Mouse (Mus musculus) embryonic facial prominence, embryonic 12.5 days (tissue): Measurements from ENCODE around the gene Kcnh7. TPM values are rescaled to one million over a fixed set of nuclear protein-coding genes. Genes with fewer than 3 reads are reported as not detected.
"Not testable (repeated sequence)": the region's sequence is repeated elsewhere in the genome, so short reads cannot be mapped to it uniquely, and the experiment has no call there.

ENCODE experiments used
- ATAC-seq: fragments of 200-750 bp; cut with Nextera tagmentation; 2 replicates; pipeline ENCODE4 v1.8.0; 2017; ENCODE audit not compliant: insufficient number of reproducible peaks, insufficient read depth, low FRiP score, low TSS enrichment
- H3K27ac ChIP-seq: fragments of 300-500 bp; sonication (generic); 2 replicates; pipeline ENCODE4 v1.5.1; 2016; ENCODE audit warnings: mild to moderate bottlenecking
- H3K27me3 ChIP-seq: fragments of 300-500 bp; sonication (generic); 2 replicates; pipeline ENCODE4 v1.6.1; 2016; ENCODE audit warnings: mild to moderate bottlenecking, moderate library complexity
- H3K36me3 ChIP-seq: fragments of 300-500 bp; sonication (generic); 2 replicates; pipeline ENCODE4 v1.6.1; 2016; ENCODE audit warnings: mild to moderate bottlenecking
- H3K4me1 ChIP-seq: fragments of 300-500 bp; sonication (generic); 2 replicates; pipeline ENCODE4 v1.6.1; 2016
- H3K4me2 ChIP-seq: fragments of 300-500 bp; sonication (generic); replicated peaks from 2 replicates; pipeline ENCODE4 v1.6.1; 2016; ENCODE audit warnings: mild to moderate bottlenecking, moderate library complexity
- H3K4me3 ChIP-seq: fragments of 300-500 bp; sonication (generic); 2 replicates; pipeline ENCODE4 v1.5.1; 2016; ENCODE audit warnings: mild to moderate bottlenecking
- H3K9ac ChIP-seq: fragments of 300-500 bp; sonication (generic); 2 replicates; pipeline ENCODE4 v1.6.1; 2016; ENCODE audit warnings: mild to moderate bottlenecking, moderate library complexity
- H3K9me3 ChIP-seq: fragments of 300-500 bp; sonication (generic); 2 replicates; pipeline ENCODE4 v1.6.1; 2016; ENCODE audit warnings: mild to moderate bottlenecking, moderate library complexity
- WGBS: fragments of 180-500 bp; shearing (Covaris S2); methylation state at CpG from one replicate; pipeline ENCODE4 v1.1.7; 2016; 5-methylcytosine and 5-hydroxymethylcytosine counted together
- polyA plus RNA-seq: library from polyadenylated mRNA; unstranded; fragments of >200 nt; fragmentation: Nextera tagmentation; extraction: Ambion mirVana; gene quantifications from 2 replicates; pipeline ENCODE4 v1.2.1, GENCODE M21; 2016

Gene Kcnh7
- polyA plus RNA-seq, 1 experiment from 2014 or later = 1.2 TPM

DNA sequence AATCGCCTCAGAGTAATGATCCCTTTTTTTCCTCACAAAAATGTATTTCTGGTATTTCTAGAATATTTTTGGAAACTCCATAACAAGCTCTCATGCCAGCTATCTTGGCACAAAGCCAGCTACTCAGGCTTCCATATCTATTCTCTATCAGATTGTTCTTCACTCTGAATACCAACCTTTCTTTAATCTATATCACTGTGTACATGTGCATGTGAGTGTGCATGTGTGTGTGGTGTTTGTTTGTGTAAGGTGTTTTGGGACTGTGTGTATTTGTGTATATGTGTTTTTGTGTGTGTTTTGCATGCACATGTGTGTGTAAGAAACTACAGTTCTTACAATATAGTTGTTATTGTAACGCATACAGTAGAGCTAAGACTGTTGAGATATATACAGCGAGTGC lies 377.2 kb downstream of the Kcnh7 start:
- no peaks in the 10 kb centered on the region for H3K9me3 ChIP-seq
- H3K4me3 ChIP-seq = no peak overlapping the region
- no peak overlapping the region for H3K4me2 ChIP-seq
- H3K27ac ChIP-seq = no peak overlapping the region
- 86% methylated on average over 3 of the region's 3 CpGs for WGBS
- H3K27me3 ChIP-seq = no peaks in the 10 kb centered on the region
- no peak overlapping the region for H3K9ac ChIP-seq
- no peak for ATAC-seq
- H3K4me1 ChIP-seq = no peaks in the 10 kb centered on the region
- no peaks in the 10 kb centered on the region for H3K36me3 ChIP-seq

DNA sequence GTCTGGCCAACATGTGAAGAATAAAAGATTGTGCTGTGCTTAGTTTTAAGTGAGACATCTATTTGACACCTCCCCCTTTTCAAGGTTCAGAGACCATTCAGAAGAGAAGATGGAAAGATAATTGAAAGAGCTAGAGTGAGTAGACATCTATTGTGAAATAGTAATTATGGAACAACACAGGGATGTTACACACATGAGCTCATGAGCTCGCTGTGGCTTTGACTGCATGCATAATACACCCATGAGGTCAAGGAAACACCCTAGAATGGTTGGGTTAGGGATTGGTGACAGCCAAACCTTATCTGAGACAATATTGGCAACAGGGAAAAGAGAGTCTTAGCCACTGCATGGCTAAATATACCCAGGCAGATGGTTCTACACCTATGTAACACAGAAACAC lies 380.1 kb downstream of the Kcnh7 start:
- no peak overlapping the region for H3K4me2 ChIP-seq
- no peaks in the 10 kb centered on the region for H3K27me3 ChIP-seq
- ATAC-seq = no peak
- WGBS = 89% methylated on average over 1 of the region's 1 CpGs
- no peaks in the 10 kb centered on the region for H3K36me3 ChIP-seq
- H3K9ac ChIP-seq = no peak overlapping the region
- H3K4me3 ChIP-seq = no peak overlapping the region
- H3K4me1 ChIP-seq = no peaks in the 10 kb centered on the region
- H3K27ac ChIP-seq = no peak overlapping the region
- no peaks in the 10 kb centered on the region for H3K9me3 ChIP-seq

DNA sequence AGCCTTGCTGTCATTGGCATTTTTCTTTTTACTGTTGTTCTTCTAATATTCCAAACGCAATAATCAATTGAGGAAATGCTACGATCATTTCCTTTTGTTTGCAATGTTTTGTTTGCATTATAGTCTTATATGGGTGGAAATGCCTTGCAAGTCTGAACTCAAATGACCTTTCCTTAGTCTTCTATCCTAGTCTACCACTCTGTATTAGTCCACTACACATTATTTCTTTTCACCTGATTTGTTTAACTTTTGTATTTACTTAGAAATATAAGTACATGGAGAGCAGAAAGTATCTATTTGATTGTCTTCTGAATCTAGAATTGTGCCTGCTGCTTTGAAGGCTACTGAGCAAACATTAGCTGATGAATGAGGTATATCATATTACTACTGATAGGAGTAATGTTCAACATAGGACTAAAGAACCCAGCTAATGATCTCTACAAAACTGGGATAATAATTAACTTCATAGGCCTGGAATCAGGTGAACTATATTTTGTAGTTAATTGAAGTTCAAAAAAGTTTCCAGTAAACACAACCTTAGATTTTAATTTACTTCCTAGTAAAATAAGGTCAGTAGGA lies 399.5 kb downstream of the Kcnh7 start:
- Histone ChIP-seq H3K27ac (no peak overlapping the region), H3K9me3 (no peaks in the 10 kb centered on the region), H3K9ac (no peak overlapping the region), H3K4me1 (no peaks in the 10 kb centered on the region), H3K4me3 (no peak overlapping the region), H3K27me3 (no peaks in the 10 kb centered on the region), H3K36me3 (no peaks in the 10 kb centered on the region), H3K4me2 (no peak overlapping the region)
- 72% methylated on average over 2 of the region's 2 CpGs for WGBS
- ATAC-seq = no peak

DNA sequence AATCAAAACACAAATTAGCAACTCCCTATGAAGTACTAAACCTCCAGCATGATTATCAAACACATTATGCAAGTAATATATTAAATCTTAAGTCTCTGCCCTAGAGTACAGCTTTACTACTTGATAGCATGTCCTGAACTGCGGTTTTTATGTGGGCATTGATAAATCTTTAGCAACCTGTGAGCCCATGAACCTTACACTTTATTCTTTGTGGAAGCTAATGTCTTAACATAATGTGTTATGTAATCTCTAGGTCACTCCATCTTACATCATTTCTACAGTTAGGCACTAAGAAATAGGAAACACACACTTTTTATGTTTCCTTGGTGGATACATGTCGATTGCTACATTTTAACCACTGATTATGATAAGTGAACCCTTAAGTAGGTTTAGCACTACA lies 437.8 kb downstream of the Kcnh7 start:
- Histone ChIP-seq H3K36me3 (no peaks in the 10 kb centered on the region), H3K9ac (no peak overlapping the region), H3K4me2 (no peak overlapping the region), H3K27me3 (no peaks in the 10 kb centered on the region), H3K4me1 (no peaks in the 10 kb centered on the region), H3K4me3 (no peak overlapping the region), H3K27ac (no peak overlapping the region), H3K9me3 (no peaks in the 10 kb centered on the region)
- ATAC-seq = no peak
- 83% methylated on average over 2 of the region's 2 CpGs for WGBS

DNA sequence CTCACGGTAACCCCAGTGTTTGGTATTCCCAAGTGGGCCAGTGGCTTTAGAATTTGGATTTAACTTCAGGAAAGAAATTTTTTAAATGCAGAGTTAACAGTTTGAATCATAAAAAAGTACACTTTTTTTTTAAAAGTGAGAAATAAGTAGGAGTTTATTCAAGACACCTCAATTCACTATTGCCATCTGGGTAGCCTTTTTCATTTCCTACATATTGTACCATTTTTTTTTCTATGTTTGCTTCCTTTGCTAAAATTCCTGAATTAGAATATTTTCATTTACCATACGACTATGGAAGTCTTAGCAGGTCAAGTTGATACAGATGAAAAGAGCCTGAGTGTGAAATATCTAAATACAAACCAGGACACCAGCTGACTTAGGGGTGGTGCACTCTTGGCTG lies 441.0 kb downstream of the Kcnh7 start:
- no peaks in the 10 kb centered on the region for H3K36me3 ChIP-seq
- H3K9me3 ChIP-seq = no peaks in the 10 kb centered on the region
- H3K27me3 ChIP-seq = no peaks in the 10 kb centered on the region
- no peaks in the 10 kb centered on the region for H3K4me1 ChIP-seq
- ATAC-seq = no peak
- WGBS = 70% methylated on average over 2 of the region's 2 CpGs
- H3K4me2 ChIP-seq = no peak overlapping the region
- H3K9ac ChIP-seq = no peak overlapping the region
- H3K4me3 ChIP-seq = no peak overlapping the region
- no peak overlapping the region for H3K27ac ChIP-seq

DNA sequence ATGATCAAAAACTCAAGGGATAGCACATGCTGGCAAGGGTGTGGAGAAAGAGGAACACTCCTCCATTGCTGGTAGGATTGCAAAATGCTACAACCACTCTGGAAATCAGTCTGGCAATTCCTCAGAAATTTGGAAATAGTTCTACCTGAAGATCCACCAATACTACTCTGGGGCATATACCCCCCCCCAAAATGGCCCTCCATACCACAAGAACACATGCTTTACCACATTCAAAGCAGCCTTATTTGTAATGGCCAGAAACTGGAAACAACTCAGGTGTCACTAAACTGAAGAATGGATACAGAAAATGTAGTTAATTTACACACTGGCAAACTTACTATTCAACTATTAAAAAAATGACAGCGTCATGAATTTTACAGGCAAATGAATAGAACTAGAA lies 453.4 kb downstream of the Kcnh7 start:
- WGBS = 70% methylated on average over 1 of the region's 1 CpGs

DNA sequence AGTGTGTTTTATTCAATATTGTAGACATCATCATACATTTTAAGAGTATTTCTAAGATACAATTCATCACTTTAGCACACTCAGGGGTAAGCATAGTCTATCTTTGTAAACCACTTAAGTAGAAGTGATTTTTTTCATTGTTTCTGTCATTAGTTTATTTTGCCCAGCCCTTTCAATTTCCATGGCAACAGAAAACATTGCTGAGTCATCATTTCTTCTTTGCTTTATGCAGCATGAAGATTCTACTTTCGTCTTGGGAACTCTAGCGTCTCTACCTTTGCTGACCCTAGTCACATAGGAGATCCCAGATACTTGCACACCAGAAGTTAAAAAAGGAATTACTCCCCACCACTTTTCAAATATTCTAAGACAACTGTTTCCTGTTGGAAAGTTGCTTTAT lies 456.4 kb downstream of the Kcnh7 start:
- Histone ChIP-seq H3K27me3 (no peaks in the 10 kb centered on the region), H3K27ac (no peak overlapping the region), H3K36me3 (no peaks in the 10 kb centered on the region), H3K4me2 (no peak overlapping the region), H3K9me3 (no peaks in the 10 kb centered on the region), H3K9ac (no peak overlapping the region), H3K4me3 (no peak overlapping the region), H3K4me1 (no peaks in the 10 kb centered on the region)
- WGBS = 87% methylated on average over 2 of the region's 2 CpGs
- no peak for ATAC-seq

More for the DNA sequence above, 453.4 kb downstream of the Kcnh7 start:
- H3K9me3 ChIP-seq = no peaks in the 10 kb centered on the region
- no peak for ATAC-seq
- H3K4me2 ChIP-seq = no peak overlapping the region
- H3K27ac ChIP-seq = no peak overlapping the region
- H3K36me3 ChIP-seq = no peaks in the 10 kb centered on the region
- no peak overlapping the region for H3K9ac ChIP-seq
- H3K27me3 ChIP-seq = no peaks in the 10 kb centered on the region
- no peaks in the 10 kb centered on the region for H3K4me1 ChIP-seq
- no peak overlapping the region for H3K4me3 ChIP-seq

DNA sequence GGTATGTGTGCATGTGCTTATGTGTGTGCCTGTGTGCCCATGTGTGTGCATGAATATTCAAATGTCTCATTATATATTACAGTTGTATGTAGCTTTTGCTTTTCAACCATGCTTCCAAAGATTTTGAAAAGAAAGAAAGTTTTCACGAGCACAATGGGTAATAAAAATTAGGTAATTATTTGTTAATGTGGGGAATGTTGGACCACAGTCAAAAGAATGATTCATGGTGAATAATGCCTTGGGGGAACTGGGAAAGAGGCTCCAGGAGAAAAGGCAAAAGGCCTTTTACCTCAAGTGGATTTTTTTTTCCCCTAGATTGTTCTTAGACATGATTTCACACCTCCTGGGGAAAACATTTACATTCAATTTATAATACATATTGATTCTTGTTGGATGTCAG lies 458.1 kb downstream of the Kcnh7 start:
- H3K9me3 ChIP-seq = no peaks in the 10 kb centered on the region
- no peak overlapping the region for H3K4me3 ChIP-seq
- WGBS = 66% methylated on average over 1 of the region's 1 CpGs
- H3K27me3 ChIP-seq = no peaks in the 10 kb centered on the region
- H3K36me3 ChIP-seq = no peaks in the 10 kb centered on the region
- H3K4me1 ChIP-seq = no peaks in the 10 kb centered on the region
- H3K4me2 ChIP-seq = no peak overlapping the region
- no peak for ATAC-seq
- no peak overlapping the region for H3K27ac ChIP-seq
- no peak overlapping the region for H3K9ac ChIP-seq

DNA sequence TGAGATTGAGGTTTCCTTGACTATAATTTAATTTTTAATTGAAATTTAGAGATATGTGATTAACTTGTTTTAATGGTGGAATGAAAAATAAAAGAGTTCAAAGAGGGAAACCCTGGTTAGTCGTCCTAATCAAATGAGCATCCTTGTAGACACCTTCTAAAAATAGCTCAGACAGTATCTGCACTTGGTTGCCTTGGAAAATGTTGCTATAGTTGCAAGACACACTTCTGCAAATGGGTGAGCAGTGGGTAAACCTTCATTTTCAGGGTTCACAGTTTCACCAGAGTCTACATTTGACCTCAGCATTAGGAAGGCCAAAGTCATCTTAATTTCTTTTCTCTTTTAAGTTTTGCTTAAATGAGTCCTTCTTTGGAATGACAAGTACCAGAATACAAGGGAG lies 465.7 kb downstream of the Kcnh7 start:
- no peak overlapping the region for H3K27ac ChIP-seq
- H3K4me1 ChIP-seq = no peaks in the 10 kb centered on the region
- 57% methylated on average over 1 of the region's 1 CpGs for WGBS
- H3K9ac ChIP-seq = no peak overlapping the region
- H3K4me2 ChIP-seq = no peak overlapping the region
- no peak for ATAC-seq
- no peaks in the 10 kb centered on the region for H3K27me3 ChIP-seq
- H3K4me3 ChIP-seq = no peak overlapping the region
- no peaks in the 10 kb centered on the region for H3K36me3 ChIP-seq
- H3K9me3 ChIP-seq = no peaks in the 10 kb centered on the region

DNA sequence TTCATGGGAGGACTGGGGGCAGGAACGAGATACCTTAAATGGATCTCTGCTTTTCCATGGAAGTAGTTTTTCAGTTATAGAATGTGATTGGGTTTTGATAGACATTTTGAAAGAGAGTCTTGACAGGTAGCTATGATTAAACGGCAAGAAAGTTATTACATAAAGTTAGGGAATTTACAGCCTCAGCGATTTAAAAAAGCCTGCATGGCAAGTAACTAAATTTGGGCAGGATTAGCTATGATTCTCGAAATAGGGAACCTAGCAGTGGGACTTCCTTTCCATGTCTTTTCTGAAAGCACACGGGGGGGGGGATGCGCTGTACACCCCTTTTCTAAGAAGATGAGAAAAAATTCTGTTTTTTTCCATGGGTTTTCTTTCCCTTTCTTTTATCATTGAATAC lies 466.8 kb downstream of the Kcnh7 start:
- Histone ChIP-seq H3K9ac (no peak overlapping the region), H3K36me3 (no peaks in the 10 kb centered on the region), H3K4me3 (no peak overlapping the region), H3K27ac (no peak overlapping the region), H3K4me1 (no peaks in the 10 kb centered on the region), H3K9me3 (no peaks in the 10 kb centered on the region), H3K27me3 (no peaks in the 10 kb centered on the region), H3K4me2 (no peak overlapping the region)
- ATAC-seq = no peak
- 84% methylated on average over 6 of the region's 6 CpGs for WGBS

DNA sequence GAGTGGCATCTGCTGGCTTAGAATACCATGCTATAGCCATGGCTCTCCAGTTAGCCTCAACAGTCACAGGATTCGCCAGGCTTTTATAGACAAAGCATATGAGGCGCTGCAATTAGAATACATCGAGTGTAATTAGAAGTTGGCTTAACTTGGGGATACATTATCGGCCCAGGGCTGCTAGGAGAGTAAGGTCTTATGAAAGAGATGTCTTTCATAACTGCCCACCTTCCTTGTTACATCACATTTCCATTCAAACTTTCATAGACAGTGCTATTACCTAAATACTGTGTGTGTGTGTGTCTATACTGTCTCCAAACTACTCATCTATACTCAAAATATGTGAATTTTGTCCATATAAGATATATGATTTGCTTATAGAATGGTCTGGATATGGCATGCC lies 468.8 kb downstream of the Kcnh7 start:
- Histone ChIP-seq H3K27me3 (no peaks in the 10 kb centered on the region), H3K4me1 (no peaks in the 10 kb centered on the region), H3K27ac (no peak overlapping the region), H3K9me3 (no peaks in the 10 kb centered on the region), H3K9ac (no peak overlapping the region), H3K4me2 (no peak overlapping the region), H3K36me3 (no peaks in the 10 kb centered on the region), H3K4me3 (no peak overlapping the region)
- no peak for ATAC-seq
- WGBS = 89% methylated on average over 4 of the region's 4 CpGs

DNA sequence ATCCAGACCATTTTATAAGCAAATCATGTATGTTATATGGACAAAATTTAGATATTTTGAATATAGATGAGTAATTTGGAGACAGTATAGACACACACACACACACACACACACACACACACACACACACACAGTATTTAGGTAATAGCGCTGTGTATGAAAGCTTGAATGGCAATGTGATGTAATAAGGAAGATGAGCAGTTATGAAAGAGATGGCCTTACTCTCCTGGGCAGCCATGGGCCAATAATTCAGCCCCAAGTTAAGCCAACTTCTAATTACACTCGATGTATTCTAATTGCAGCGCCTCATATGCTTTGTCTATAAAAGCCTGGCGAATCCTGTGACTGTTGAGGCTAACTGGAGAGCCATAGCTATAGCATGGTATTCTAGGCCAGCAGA lies 469.7 kb downstream of the Kcnh7 start:
- not testable (repeated sequence) for H3K4me2 ChIP-seq
- WGBS = 91% methylated on average over 4 of the region's 4 CpGs

DNA sequence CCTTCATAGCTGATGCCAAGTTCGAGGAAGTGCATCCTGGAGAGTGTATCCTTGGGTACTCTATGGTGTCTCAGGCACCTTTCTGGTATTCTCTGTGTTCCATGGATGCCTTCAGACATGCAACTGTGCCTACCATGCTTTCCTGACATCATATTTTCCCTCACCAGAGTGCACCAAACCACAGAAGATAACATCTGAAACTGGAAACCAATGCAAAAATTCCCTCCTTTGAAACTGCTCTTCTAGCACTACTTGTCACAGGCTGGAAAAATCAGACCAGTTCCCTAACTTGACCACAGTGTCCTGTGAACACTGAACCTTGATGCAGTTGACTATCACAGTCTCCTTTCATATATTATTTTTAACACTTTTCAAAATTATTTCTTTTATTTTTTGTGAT lies 474.5 kb downstream of the Kcnh7 start:
- no peak for ATAC-seq
- Histone ChIP-seq H3K4me2 (no peak overlapping the region), H3K27ac (no peak overlapping the region), H3K27me3 (no peaks in the 10 kb centered on the region), H3K9me3 (no peaks in the 10 kb centered on the region), H3K4me1 (no peaks in the 10 kb centered on the region), H3K4me3 (no peak overlapping the region), H3K36me3 (no peaks in the 10 kb centered on the region), H3K9ac (no peak overlapping the region)
- WGBS = 84% methylated on average over 1 of the region's 1 CpGs

More for the DNA sequence above, 469.7 kb downstream of the Kcnh7 start:
- not testable (repeated sequence) for H3K9ac ChIP-seq, H3K4me1 ChIP-seq, H3K27me3 ChIP-seq, H3K36me3 ChIP-seq, H3K4me3 ChIP-seq, H3K9me3 ChIP-seq, ATAC-seq, H3K27ac ChIP-seq
